Mouse (Mus musculus) neutrophil, adult 5-6 weeks (primary cell): ENCODE results near the gene Dhx57. TPM values are rescaled to one million over a fixed set of nuclear protein-coding genes. Genes with fewer than 3 reads are reported as not detected.
"Not testable (repeated sequence)": the region's sequence is repeated elsewhere in the genome, so short reads cannot be mapped to it uniquely, and the experiment has no call there.

Experiments used
- ATAC-seq: fragments of 151-379, 151-347 bp; 2 replicates; pipeline ENCODE4 v1.8.0; 2017; ENCODE audit warnings: mild to moderate bottlenecking, moderate TSS enrichment; ENCODE audit not compliant: insufficient number of reproducible peaks, poor library complexity, low FRiP score, severe bottlenecking; ENCODE audit errors: extremely low read depth
- total RNA-seq: library from RNA; stranded (forward); fragments of 200-1000 nt; gene quantifications from 2 replicates; pipeline ENCODE4 v1.2.3, GENCODE M21; 2017

Gene Dhx57
- total RNA-seq, 1 experiment from 2014 or later = 74.3 TPM

GRCm38 (mm10) chr17:80213998-80214397, 76.3 kb downstream of the Dhx57 start:
- not testable (repeated sequence) for ATAC-seq

DNA sequence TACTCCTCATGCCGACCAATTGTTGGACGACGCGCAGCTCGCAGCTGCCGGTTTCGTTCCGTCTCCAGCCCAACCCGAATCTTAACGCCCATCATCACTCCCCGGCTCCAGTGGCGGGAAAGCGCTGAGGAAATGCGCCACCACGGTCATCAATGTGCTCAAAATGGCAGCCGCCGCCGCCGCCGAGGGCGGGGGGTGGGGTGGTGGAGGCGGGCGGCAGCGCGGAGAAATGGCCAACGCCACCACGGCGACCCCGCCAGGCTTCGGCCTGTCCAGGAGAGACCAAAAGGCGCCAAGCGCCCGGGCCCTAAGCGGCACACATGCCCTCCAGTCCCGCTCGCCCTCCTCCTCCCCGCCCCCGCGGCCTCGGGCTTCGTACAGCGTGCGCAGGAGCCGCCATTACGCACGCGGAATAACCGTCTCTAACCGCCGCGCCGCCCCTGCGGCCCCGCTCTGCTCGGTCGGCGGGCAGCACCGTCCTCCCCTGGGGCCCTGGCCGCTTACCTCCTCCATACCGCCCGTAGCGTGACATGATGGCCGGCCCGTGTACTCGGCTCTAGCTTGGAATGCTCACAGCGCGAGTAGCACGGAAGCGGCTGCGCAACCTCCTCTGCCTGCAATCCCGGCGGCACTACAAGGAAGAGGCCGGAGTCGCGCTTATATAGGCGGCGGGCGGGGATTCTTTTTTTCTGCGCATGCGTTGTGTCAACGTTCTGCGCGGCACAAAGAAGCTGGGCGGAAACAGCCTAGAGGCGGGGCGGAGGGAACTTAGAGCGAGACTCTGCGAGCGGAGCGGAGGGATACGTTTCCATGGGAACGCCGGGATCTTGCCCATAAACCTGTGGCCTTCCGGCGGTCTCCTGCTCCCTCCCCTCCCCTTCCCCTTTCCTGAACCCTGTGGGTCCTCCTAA, 83.3 kb downstream of the Dhx57 start, which contains the start of the genes Srsf7 and Ttc39d:
Gene Srsf7, minus strand, starts transcription at position 637 of the 911 bp plus-strand sequence.
Gene Ttc39d, plus strand, starts transcription at position 790 of the 911 bp plus-strand sequence.
- ATAC-seq = peak; percentile 90

DNA sequence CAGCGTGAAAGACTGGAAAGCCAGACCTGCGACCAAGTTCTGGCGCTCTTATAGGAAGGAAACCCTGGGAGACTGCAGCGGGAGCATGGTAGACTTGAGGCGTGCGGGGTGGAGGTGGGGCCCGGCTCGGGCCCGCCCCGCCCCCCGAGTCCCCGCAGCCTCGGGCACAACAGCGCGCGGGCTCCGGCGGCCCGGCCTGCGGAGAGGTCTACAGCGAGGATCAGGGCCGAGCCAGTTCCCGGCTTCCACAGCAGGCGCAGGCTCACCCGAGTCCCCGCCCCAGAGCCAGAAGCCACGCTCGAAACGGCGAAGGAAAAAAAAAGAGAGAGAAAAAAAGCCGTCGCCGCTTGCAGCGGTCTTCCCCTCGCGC, 84.0 kb downstream of the Dhx57 start:
- ATAC-seq = no peak

DNA sequence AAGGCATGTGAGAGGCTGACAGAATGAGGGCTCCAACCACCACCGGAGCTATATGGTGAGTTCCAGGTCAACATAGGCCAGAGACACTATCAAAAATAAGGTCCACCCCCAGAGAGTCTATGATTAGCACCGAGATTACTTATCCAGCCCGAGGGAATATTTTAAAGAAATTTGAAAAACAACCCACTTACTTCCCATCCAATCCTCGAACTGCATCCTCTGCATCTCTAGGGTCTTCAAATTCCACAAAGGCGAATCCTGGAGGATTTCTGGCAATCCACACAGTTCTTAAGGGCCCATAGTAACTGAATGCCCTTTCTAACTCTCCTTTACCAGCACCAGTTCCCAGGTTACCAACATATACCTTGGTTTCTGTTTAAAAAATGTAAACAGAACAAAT, 84.6 kb downstream of the Dhx57 start:
- no peak for ATAC-seq

DNA sequence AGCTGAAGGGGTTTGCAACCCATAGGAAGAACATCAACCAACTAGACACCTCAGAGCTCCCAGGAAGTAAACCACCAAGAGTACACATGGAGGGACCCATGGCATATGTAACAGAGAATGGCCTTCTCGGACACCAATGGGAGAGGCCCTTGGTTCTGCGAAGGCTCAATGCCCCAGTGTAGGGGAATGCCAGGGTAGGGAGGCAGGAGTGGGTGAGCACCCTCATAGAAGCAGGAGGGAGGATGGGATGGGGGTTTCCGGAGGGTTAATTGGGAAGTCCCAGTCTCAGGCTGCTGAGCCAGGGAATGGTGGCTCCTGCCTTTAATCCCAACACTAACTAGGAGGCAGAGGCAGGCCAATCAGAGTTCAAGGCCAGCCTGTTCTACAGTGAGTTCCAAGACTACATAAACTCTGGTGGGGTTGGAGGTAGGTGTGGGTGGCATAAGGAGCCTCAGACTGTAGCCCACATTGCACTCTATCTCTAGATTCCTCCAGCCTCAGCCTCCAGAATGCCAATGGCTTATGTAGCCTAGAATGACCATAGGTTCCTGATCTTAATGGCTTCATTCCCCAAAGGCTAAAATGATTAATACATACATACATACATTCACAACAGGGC, 91.0 kb downstream of the Dhx57 start:
- ATAC-seq = no peak

- 0 out of 2 replicates have a peak, but pooled peaks have one; percentile 36 for ATAC-seq
Observed at GRCm38 (mm10) chr17:80193075-80193474, 97.2 kb downstream of the Dhx57 start.

Other genes starting within 250 kb of the Dhx57 start
- gene Hnrnpll, start 228.1 kb downstream of the Dhx57 start, total RNA-seq = 64.2 and 73.1 TPM in 2 replicates
- gene Galm, start 163.0 kb downstream of the Dhx57 start, total RNA-seq = 10.8 and 15.5 TPM in 2 replicates
- gene Srsf7, start 83.2 kb downstream of the Dhx57 start, total RNA-seq = 294 and 322 TPM in 2 replicates
- gene Ttc39d, start 83.0 kb downstream of the Dhx57 start, total RNA-seq = not detected in 2 replicates
- gene Gemin6, start 66.0 kb downstream of the Dhx57 start, total RNA-seq = 6.6 and 8.3 TPM in 2 replicates
- gene Morn2, start 273 bp downstream of the Dhx57 start, total RNA-seq = 1.7 and 1.8 TPM in 2 replicates
- not detected in 2 replicates for gene Arhgef33, start 16.9 kb upstream of the Dhx57 start, total RNA-seq
- gene Gm10190, start 83.1 kb upstream of the Dhx57 start, total RNA-seq = not detected in 2 replicates
- gene Sos1, start 190.0 kb upstream of the Dhx57 start, total RNA-seq = 14.6 and 15.9 TPM in 2 replicates